Comparison of ENCODE assay signal across 8 mouse cellular contexts in the genomic region with DNA sequence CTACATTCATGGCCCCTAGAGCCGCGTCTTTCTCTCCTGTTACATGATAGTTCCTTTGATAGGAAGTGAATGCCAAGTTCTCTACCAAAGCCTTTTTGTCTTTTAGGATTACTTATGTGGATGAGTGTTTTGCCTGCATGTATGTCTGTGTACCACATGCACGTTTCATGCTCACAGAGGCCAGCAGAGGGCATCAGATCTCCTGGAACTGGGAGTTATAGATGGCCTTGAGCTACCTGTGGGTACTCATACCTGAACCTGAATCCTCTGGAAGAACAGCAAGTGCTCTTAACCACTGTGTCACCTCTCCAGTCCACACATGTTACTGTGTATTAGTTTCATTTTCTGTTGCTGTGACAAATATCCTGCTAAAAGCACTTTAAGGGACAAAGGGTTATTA. TPM values are rescaled to one million over a fixed set of nuclear protein-coding genes. Genes with fewer than 3 reads are reported as not detected.
DNase-seq lines count a peak whose midpoint lies in the region; ATAC-seq and TF ChIP-seq lines count a peak whose summit lies in the region.

No protein-coding gene starts in this region.

- peak; percentile 60 for DNase-seq in forebrain, embryonic 14.5 days (ENCODE audit: low spot score)
- peak; percentile 43 for DNase-seq in right cerebral cortex, postnatal 4 days
- DNase-seq in right cerebral cortex, postnatal 14 days = no peak
- DNase-seq in midbrain, postnatal 0 days (ENCODE audit: low spot score) = peak; percentile 69
- DNase-seq in frontal cortex, postnatal 10 days (ENCODE audit: low spot score in 2 of 2) = no peak

- 67% methylated on average over 3 of the region's 3 CpGs for WGBS in forebrain, embryonic 14.5 days
- 70% methylated on average over 3 of the region's 3 CpGs for WGBS in forebrain, embryonic 12.5 days
- 72% methylated on average over 3 of the region's 3 CpGs for WGBS in midbrain, postnatal 0 days

- H3K36me3 ChIP-seq in forebrain, embryonic 14.5 days (ENCODE audit: control insufficient read depth, insufficient read depth, low read length) = peaks cover 54% of the 10 kb centered on the region
- peaks cover 58% of the 10 kb centered on the region for H3K36me3 ChIP-seq in forebrain, embryonic 12.5 days (replicated peaks)
- H3K36me3 ChIP-seq in midbrain, postnatal 0 days (ENCODE audit: insufficient read depth, low read length) = peaks cover 34% of the 10 kb centered on the region

- H3K4me2 ChIP-seq in forebrain, embryonic 14.5 days (ENCODE audit: low read length) = no peak overlapping the region
- no peak overlapping the region for H3K4me2 ChIP-seq in forebrain, embryonic 12.5 days
- no peak overlapping the region for H3K4me2 ChIP-seq in midbrain, postnatal 0 days (ENCODE audit: low read depth, low read length, poor library complexity, severe bottlenecking)

- peak; percentile 76 for TF ChIP-seq CTCF in midbrain, postnatal 0 days (IDR thresholded peaks at IDR 0.05)

- H3K4me3 ChIP-seq in forebrain, embryonic 14.5 days (ENCODE audit: low read depth, low read length) = no peak overlapping the region
- H3K4me3 ChIP-seq in forebrain, embryonic 12.5 days (replicated peaks) = no peak overlapping the region
- H3K4me3 ChIP-seq in midbrain, postnatal 0 days (ENCODE audit: low read depth, low read length) = no peak overlapping the region

- no peak for ATAC-seq in forebrain, embryonic 14.5 days
- ATAC-seq in forebrain, embryonic 12.5 days (ENCODE audit: low FRiP score) = no peak
- ATAC-seq in erythroblast, adult 5-6 weeks (replicated peaks; ENCODE audit: low FRiP score, poor library complexity, severe bottlenecking) = peak; percentile 51
- no peak for ATAC-seq in midbrain, postnatal 0 days (ENCODE audit: low FRiP score)
- no peak for ATAC-seq in inflammation-experienced regulatory T-cells, adult 6 months

- peaks cover 10% of the 10 kb centered on the region for H3K4me1 ChIP-seq in forebrain, embryonic 14.5 days (ENCODE audit: control insufficient read depth, insufficient read depth, low read length)
- H3K4me1 ChIP-seq in forebrain, embryonic 12.5 days = peaks cover 16% of the 10 kb centered on the region
- peaks cover 5% of the 10 kb centered on the region; the same call in 1 of the 2 replicates for H3K4me1 ChIP-seq in midbrain, postnatal 0 days (ENCODE audit: insufficient read depth, low read length)

- no peaks in the 10 kb centered on the region for H3K27me3 ChIP-seq in forebrain, embryonic 14.5 days (replicated peaks; ENCODE audit: control insufficient read depth, insufficient read depth, low read length)
- H3K27me3 ChIP-seq in forebrain, embryonic 12.5 days = peaks cover 6% of the 10 kb centered on the region; the same call in 1 of the 2 replicates
- no peaks in the 10 kb centered on the region for H3K27me3 ChIP-seq in midbrain, postnatal 0 days (ENCODE audit: insufficient read depth, low read length)

- H3K9ac ChIP-seq in forebrain, embryonic 14.5 days (ENCODE audit: low read length) = no peak overlapping the region
- H3K9ac ChIP-seq in forebrain, embryonic 12.5 days = no peak overlapping the region
- H3K9ac ChIP-seq in midbrain, postnatal 0 days (replicated peaks; ENCODE audit: low read length, poor library complexity, severe bottlenecking) = no peak overlapping the region

- no peaks in the 10 kb centered on the region for H3K9me3 ChIP-seq in forebrain, embryonic 14.5 days (replicated peaks; ENCODE audit: control insufficient read depth, low read length)
- H3K9me3 ChIP-seq in forebrain, embryonic 12.5 days = no peaks in the 10 kb centered on the region
- H3K9me3 ChIP-seq in midbrain, postnatal 0 days (ENCODE audit: low read length) = no peaks in the 10 kb centered on the region

- H3K27ac ChIP-seq in forebrain, embryonic 14.5 days (ENCODE audit: low read depth, low read length) = no peak overlapping the region
- H3K27ac ChIP-seq in forebrain, embryonic 12.5 days = no peak overlapping the region
- no peak overlapping the region for H3K27ac ChIP-seq in midbrain, postnatal 0 days (ENCODE audit: low read depth, low read length)

RNA-seq across cellular contexts. Expression of a gene that starts 4.1 kb away (rescaled TPM):
- 7.1 and 8.1 TPM in 2 replicates for polyA plus RNA-seq in forebrain, embryonic 14.5 days (2014; fragmentation: Nextera tagmentation; extraction: Ambion mirVana)
- polyA plus RNA-seq in forebrain, embryonic 12.5 days (2016; fragmentation: Nextera tagmentation; extraction: Ambion mirVana) = 10.1 and 12.4 TPM in 2 replicates
- 20.8 and 24.2 TPM in 2 replicates for total RNA-seq in erythroblast, adult 5-6 weeks (2015; ENCODE audit: low replicate concordance)
- 18.1 and 18.8 TPM in 2 replicates for total RNA-seq in erythroblast, adult 5-6 weeks (2017; ENCODE audit: low replicate concordance)
- total RNA-seq in midbrain, postnatal 0 days (2014; rRNA removed) = 60.0 and 65.8 TPM in 2 replicates
- polyA plus RNA-seq in midbrain, postnatal 0 days (2015; fragmentation: Nextera tagmentation; extraction: Ambion mirVana) = 27.9 and 28.2 TPM in 2 replicates
- not detected for polyA plus RNA-seq in inflammation-experienced regulatory T-cells, adult 6 months (2017; shearing (Covaris generic))

RNA-seq across cellular contexts. Expression of a gene that starts 13.0 kb away (rescaled TPM):
- polyA plus RNA-seq in forebrain, embryonic 14.5 days (2014; fragmentation: Nextera tagmentation; extraction: Ambion mirVana) = 18.4 and 24.8 TPM in 2 replicates
- 34.6 and 35.5 TPM in 2 replicates for polyA plus RNA-seq in forebrain, embryonic 12.5 days (2016; fragmentation: Nextera tagmentation; extraction: Ambion mirVana)
- total RNA-seq in erythroblast, adult 5-6 weeks (2015; ENCODE audit: low replicate concordance) = 2.5 and 4.6 TPM in 2 replicates
- total RNA-seq in erythroblast, adult 5-6 weeks (2017; ENCODE audit: low replicate concordance) = 8.4 and 14.6 TPM in 2 replicates
- total RNA-seq in midbrain, postnatal 0 days (2014; rRNA removed) = 21.8 and 25.3 TPM in 2 replicates
- 15.2 and 15.4 TPM in 2 replicates for polyA plus RNA-seq in midbrain, postnatal 0 days (2015; fragmentation: Nextera tagmentation; extraction: Ambion mirVana)
- polyA plus RNA-seq in inflammation-experienced regulatory T-cells, adult 6 months (2017; shearing (Covaris generic)) = 10 to 100 TPM; 16.2 to 24.6 (median 18.9) TPM

RNA-seq across cellular contexts. Expression of a gene that starts 24.1 kb away (rescaled TPM):
- 4.6 and 4.8 TPM in 2 replicates for polyA plus RNA-seq in forebrain, embryonic 14.5 days (2014; fragmentation: Nextera tagmentation; extraction: Ambion mirVana)
- 4.6 and 5.2 TPM in 2 replicates for polyA plus RNA-seq in forebrain, embryonic 12.5 days (2016; fragmentation: Nextera tagmentation; extraction: Ambion mirVana)
- 2.7 and 5.6 TPM in 2 replicates for total RNA-seq in erythroblast, adult 5-6 weeks (2015; ENCODE audit: low replicate concordance)
- 0.98 and 11.2 TPM in 2 replicates for total RNA-seq in erythroblast, adult 5-6 weeks (2017; ENCODE audit: low replicate concordance)
- 4.2 and 6.2 TPM in 2 replicates for total RNA-seq in midbrain, postnatal 0 days (2014; rRNA removed)
- polyA plus RNA-seq in midbrain, postnatal 0 days (2015; fragmentation: Nextera tagmentation; extraction: Ambion mirVana) = 6.0 and 6.9 TPM in 2 replicates
- 10 to 100 TPM in 1 of 3 experiments, 1 to 10 TPM in 2; 3.3 to 10.7 (median 4.1) TPM for polyA plus RNA-seq in inflammation-experienced regulatory T-cells, adult 6 months (2017; shearing (Covaris generic))

RNA-seq across cellular contexts. Expression of a gene that starts 27.6 kb away (rescaled TPM):
- polyA plus RNA-seq in forebrain, embryonic 14.5 days (2014; fragmentation: Nextera tagmentation; extraction: Ambion mirVana) = 16.3 and 22.2 TPM in 2 replicates
- polyA plus RNA-seq in forebrain, embryonic 12.5 days (2016; fragmentation: Nextera tagmentation; extraction: Ambion mirVana) = 16.5 and 16.9 TPM in 2 replicates
- 13.4 and 16.3 TPM in 2 replicates for total RNA-seq in erythroblast, adult 5-6 weeks (2015; ENCODE audit: low replicate concordance)
- total RNA-seq in erythroblast, adult 5-6 weeks (2017; ENCODE audit: low replicate concordance) = 14.1 and 17.0 TPM in 2 replicates
- total RNA-seq in midbrain, postnatal 0 days (2014; rRNA removed) = 48.9 and 57.1 TPM in 2 replicates
- 22.6 and 23.6 TPM in 2 replicates for polyA plus RNA-seq in midbrain, postnatal 0 days (2015; fragmentation: Nextera tagmentation; extraction: Ambion mirVana)
- polyA plus RNA-seq in inflammation-experienced regulatory T-cells, adult 6 months (2017; shearing (Covaris generic)) = 1 to 10 TPM; 1.7 to 3.1 (median 2.8) TPM

RNA-seq across cellular contexts. Expression of a gene that starts 33.3 kb away (rescaled TPM):
- 38.2 and 39.7 TPM in 2 replicates for polyA plus RNA-seq in forebrain, embryonic 14.5 days (2014; fragmentation: Nextera tagmentation; extraction: Ambion mirVana)
- polyA plus RNA-seq in forebrain, embryonic 12.5 days (2016; fragmentation: Nextera tagmentation; extraction: Ambion mirVana) = 38.9 and 39.3 TPM in 2 replicates
- 9.2 and 17.1 TPM in 2 replicates for total RNA-seq in erythroblast, adult 5-6 weeks (2015; ENCODE audit: low replicate concordance)
- total RNA-seq in erythroblast, adult 5-6 weeks (2017; ENCODE audit: low replicate concordance) = 4.9 and 5.7 TPM in 2 replicates
- total RNA-seq in midbrain, postnatal 0 days (2014; rRNA removed) = 23.2 and 27.2 TPM in 2 replicates
- polyA plus RNA-seq in midbrain, postnatal 0 days (2015; fragmentation: Nextera tagmentation; extraction: Ambion mirVana) = 33.6 and 34.1 TPM in 2 replicates
- polyA plus RNA-seq in inflammation-experienced regulatory T-cells, adult 6 months (2017; shearing (Covaris generic)) = 10 to 100 TPM; 11.1 to 17.6 (median 13.1) TPM

Comparison
In these comparisons a context has a peak if more than half of its experiments do, and no peak if none do; other contexts are left out.
1. DNase-seq: peak in forebrain, embryonic 14.5 days (single experiment), right cerebral cortex, postnatal 4 days (single experiment) and midbrain, postnatal 0 days (single experiment); none in right cerebral cortex, postnatal 14 days (single experiment) and frontal cortex, postnatal 10 days (0 of 2).